ENCODE assay signal across 8 mouse cellular contexts in the genomic region with DNA sequence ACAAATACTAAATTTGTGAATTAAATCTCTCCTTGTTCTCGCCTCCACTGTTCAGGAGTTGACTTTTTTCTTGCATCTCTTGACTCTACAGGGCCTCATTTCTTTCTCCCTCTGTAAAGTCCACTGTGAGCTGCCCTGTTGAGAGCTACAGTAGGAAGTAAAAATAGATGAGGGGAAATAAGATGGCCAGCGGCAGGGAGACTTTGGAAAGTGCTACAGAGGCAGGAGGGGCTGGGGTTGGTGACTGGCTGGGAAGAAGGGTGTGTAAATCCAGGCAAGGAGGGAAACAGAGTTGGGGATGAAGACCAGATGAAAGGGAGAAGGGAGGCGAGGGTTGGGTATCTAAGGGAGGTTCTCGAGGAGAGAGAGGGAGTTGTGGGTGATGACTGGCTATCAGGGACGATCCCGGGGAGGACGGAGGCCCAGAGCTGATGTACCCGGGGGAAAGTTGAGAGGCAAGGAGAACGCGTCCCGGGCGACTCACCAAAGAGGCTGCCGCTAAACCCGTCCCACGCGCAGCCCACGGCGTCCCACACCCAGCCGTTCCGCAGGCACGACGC. TPM values are rescaled to one million over a fixed set of nuclear protein-coding genes. Genes with fewer than 3 reads are reported as not detected.
A peak's percentile ranks its signal among the peaks of the same experiment; 100 is the strongest.
DNase-seq lines count a peak whose midpoint lies in the region; ATAC-seq and TF ChIP-seq lines count a peak whose summit lies in the region.

No protein-coding gene starts in this region.

- DNase-seq in kidney, adult 2 months = peak; percentile 16
- no peak for DNase-seq in kidney, adult 18-20 months
- DNase-seq in adipocyte (ENCODE audit: low spot score) = peak; percentile 35
- no peak for DNase-seq in liver, embryonic 13.5 days
- no peak for DNase-seq in embryo, embryonic 11 days
- no peak for DNase-seq in adrenal gland, postnatal 14 days

- peak overlapping the region; percentile 70 for H3K4me3 ChIP-seq in kidney, adult 2 months (ENCODE audit: insufficient read depth, low read depth, low read length)
- peak overlapping the region; percentile 80 for H3K4me3 ChIP-seq in liver, embryonic 13.5 days (replicated peaks)
- H3K4me3 ChIP-seq in stomach, embryonic 15.5 days (replicated peaks) = peak overlapping the region; percentile 69

- H3K27ac ChIP-seq in kidney, adult 2 months (ENCODE audit: insufficient read depth, low read depth, low read length) = peak overlapping the region; percentile 44; the same call in 1 of the 2 replicates
- H3K27ac ChIP-seq in liver, embryonic 13.5 days = peak overlapping the region; percentile 77
- peak overlapping the region; percentile 89 for H3K27ac ChIP-seq in stomach, embryonic 15.5 days

- H3K9ac ChIP-seq in liver, embryonic 13.5 days = peak overlapping the region; percentile 86
- peak overlapping the region; percentile 84 for H3K9ac ChIP-seq in stomach, embryonic 15.5 days

- TF ChIP-seq CTCF in kidney, adult 2 months (conservative IDR thresholded peaks at IDR 0.05; ENCODE audit: insufficient read depth, insufficient read length, low read depth, low read length) = no peak

- TF ChIP-seq POLR2A in kidney, adult 2 months (IDR thresholded peaks at IDR 0.05; ENCODE audit: low read depth, low read length) = no peak

- H3K4me1 ChIP-seq in kidney, adult 2 months (ENCODE audit: control insufficient read depth, insufficient read depth, low read length) = peaks cover 5% of the 10 kb centered on the region; the same call in 1 of the 2 replicates
- peaks cover 28% of the 10 kb centered on the region for H3K4me1 ChIP-seq in liver, embryonic 13.5 days (replicated peaks)
- 0 out of 2 replicates have a peak, but pooled peaks cover 10% of the 10 kb centered on the region for H3K4me1 ChIP-seq in stomach, embryonic 15.5 days

- peak overlapping the region; percentile 99 for H3K4me2 ChIP-seq in liver, embryonic 13.5 days
- H3K4me2 ChIP-seq in stomach, embryonic 15.5 days = peak overlapping the region; percentile 94

- WGBS in kidney, adult 2 months = 3% methylated on average over 22 of the region's 22 CpGs
- 2% methylated on average over 22 of the region's 22 CpGs for WGBS in liver, embryonic 13.5 days (ENCODE audit: insufficient replicate concordance)
- 1% methylated on average over 17 of the region's 22 CpGs for WGBS in stomach, embryonic 15.5 days

- H3K36me3 ChIP-seq in kidney, adult 2 months (ENCODE audit: control insufficient read depth, insufficient read depth, low read length) = no peaks in the 10 kb centered on the region
- peaks cover 12% of the 10 kb centered on the region; the same call in 1 of the 2 replicates for H3K36me3 ChIP-seq in liver, embryonic 13.5 days
- H3K36me3 ChIP-seq in stomach, embryonic 15.5 days = no peaks in the 10 kb centered on the region

- H3K27me3 ChIP-seq in kidney, adult 2 months (replicated peaks; ENCODE audit: control insufficient read depth, insufficient read depth, low read length) = no peaks in the 10 kb centered on the region
- H3K27me3 ChIP-seq in liver, embryonic 13.5 days = no peaks in the 10 kb centered on the region
- H3K27me3 ChIP-seq in stomach, embryonic 15.5 days (replicated peaks) = no peaks in the 10 kb centered on the region

- ATAC-seq in granulocyte monocyte progenitor cell, adult 5-6 weeks (replicated peaks; ENCODE audit: poor library complexity, severe bottlenecking) = peak; percentile 2; the same call in 1 of the 2 replicates
- peak; percentile 2; the same call in 1 of the 2 replicates for ATAC-seq in liver, embryonic 13.5 days (ENCODE audit: low read depth)
- no peak for ATAC-seq in stomach, embryonic 15.5 days (ENCODE audit: insufficient read depth, low FRiP score, low read depth)

- H3K9me3 ChIP-seq in liver, embryonic 13.5 days (replicated peaks) = no peaks in the 10 kb centered on the region
- H3K9me3 ChIP-seq in stomach, embryonic 15.5 days = no peaks in the 10 kb centered on the region

RNA-seq across cellular contexts. Expression of gene Opn3, which starts 0.8 kb away (rescaled TPM):
- 2.1 and 2.2 TPM in 2 replicates for polyA plus RNA-seq in kidney, adult 2 months (2012; rRNA removed)
- 0.13 and 1.3 TPM in 2 replicates for total RNA-seq in granulocyte monocyte progenitor cell, adult 5-6 weeks (2014; fragmentation: Nextera tagmentation)
- total RNA-seq in granulocyte monocyte progenitor cell, adult 5-6 weeks (2017) = 0.39 and 0.82 TPM in 2 replicates
- polyA plus RNA-seq in liver, embryonic 13.5 days (2015; fragmentation: Nextera tagmentation; extraction: Ambion mirVana) = 1.5 and 1.9 TPM in 2 replicates
- polyA plus RNA-seq in stomach, embryonic 15.5 days (2015; fragmentation: Nextera tagmentation; extraction: Ambion mirVana) = 8.3 and 8.5 TPM in 2 replicates
- total RNA-seq in adrenal gland, postnatal 14 days (2021) = 5.3 and 5.9 TPM in 2 replicates

RNA-seq across cellular contexts. Expression of gene Chml, which starts 0.9 kb away (rescaled TPM):
- 2.1 and 5.4 TPM in 2 replicates for polyA plus RNA-seq in kidney, adult 2 months (2012; rRNA removed)
- 8.9 and 13.5 TPM in 2 replicates for total RNA-seq in granulocyte monocyte progenitor cell, adult 5-6 weeks (2014; fragmentation: Nextera tagmentation)
- 13.8 and 14.5 TPM in 2 replicates for total RNA-seq in granulocyte monocyte progenitor cell, adult 5-6 weeks (2017)
- 0.62 and 1.1 TPM in 2 replicates for polyA plus RNA-seq in liver, embryonic 13.5 days (2015; fragmentation: Nextera tagmentation; extraction: Ambion mirVana)
- 3.2 and 3.3 TPM in 2 replicates for polyA plus RNA-seq in stomach, embryonic 15.5 days (2015; fragmentation: Nextera tagmentation; extraction: Ambion mirVana)
- 6.6 and 7.2 TPM in 2 replicates for total RNA-seq in adrenal gland, postnatal 14 days (2021)

RNA-seq across cellular contexts. Expression of gene Wdr64, which starts 6.6 kb away (rescaled TPM):
- 0.03 TPM in 2 replicates for polyA plus RNA-seq in kidney, adult 2 months (2012; rRNA removed)
- total RNA-seq in granulocyte monocyte progenitor cell, adult 5-6 weeks (2014; fragmentation: Nextera tagmentation) = not detected in 2 replicates
- total RNA-seq in granulocyte monocyte progenitor cell, adult 5-6 weeks (2017) = not detected in 2 replicates
- polyA plus RNA-seq in liver, embryonic 13.5 days (2015; fragmentation: Nextera tagmentation; extraction: Ambion mirVana) = not detected in 2 replicates
- not detected in 2 replicates for polyA plus RNA-seq in stomach, embryonic 15.5 days (2015; fragmentation: Nextera tagmentation; extraction: Ambion mirVana)
- total RNA-seq in adrenal gland, postnatal 14 days (2021) = not detected in 2 replicates

Comparison
In these comparisons a context has a peak if more than half of its experiments do, and no peak if none do; other contexts are left out.
1. DNase-seq: peak in kidney, adult 2 months (single experiment) and adipocyte (single experiment); none in kidney, adult 18-20 months (single experiment), liver, embryonic 13.5 days (single experiment), embryo, embryonic 11 days (single experiment) and adrenal gland, postnatal 14 days (single experiment).
2. Peak in every context shown above with its lines, with median percentiles within 50 percentile points of each other: H3K27ac ChIP-seq and H3K4me3 ChIP-seq.